Mouse (Mus musculus) forebrain, embryonic 14.5 days (tissue): Measurements from ENCODE around the gene 2310033P09Rik. TPM values are rescaled to one million over a fixed set of nuclear protein-coding genes. Genes with fewer than 3 reads are reported as not detected.
A peak's percentile ranks its signal among the peaks of the same experiment; 100 is the strongest.

Experiments
- ATAC-seq: fragments of 200-750 bp; cut with Nextera tagmentation; 2 replicates; pipeline ENCODE4 v1.8.0; 2017; ENCODE audit warnings: mild to moderate bottlenecking, moderate library complexity
- DNase-seq: peaks from one replicate; pipeline ENCODE4 v3.0.0-alpha.2; 2015; ENCODE audit warnings: low spot score
- H3K27ac ChIP-seq: fragments of 300-500 bp; sonication (generic); 2 replicates; pipeline ENCODE4 v1.5.1; 2014; ENCODE audit warnings: low read depth, mild to moderate bottlenecking, control low read depth, low read length, moderate library complexity
- H3K27me3 ChIP-seq: fragments of 300-500 bp; sonication (generic); replicated peaks from 2 replicates; pipeline ENCODE4 v1.6.1; 2014; ENCODE audit warnings: low read length, control low read depth, mixed read lengths; ENCODE audit not compliant: control insufficient read depth, insufficient read depth
- H3K36me3 ChIP-seq: fragments of 300-500 bp; sonication (generic); 2 replicates; pipeline ENCODE4 v1.6.1; 2014; ENCODE audit warnings: low read length, control low read depth; ENCODE audit not compliant: control insufficient read depth, insufficient read depth
- H3K4me1 ChIP-seq: fragments of 300-500 bp; sonication (generic); 2 replicates; pipeline ENCODE4 v1.6.1; 2014; ENCODE audit warnings: antibody characterized with exemption, low read length, control low read depth; ENCODE audit not compliant: control insufficient read depth, insufficient read depth
- H3K4me2 ChIP-seq: fragments of 300-500 bp; sonication (generic); 2 replicates; pipeline ENCODE4 v1.6.1; 2014; ENCODE audit warnings: mild to moderate bottlenecking, control low read depth, low read length
- H3K4me3 ChIP-seq: fragments of 300-500 bp; sonication (generic); 2 replicates; pipeline ENCODE4 v1.5.1; 2014; ENCODE audit warnings: low read depth, low read length, control low read depth
- H3K9ac ChIP-seq: fragments of 300-500 bp; sonication (generic); 2 replicates; pipeline ENCODE4 v1.6.1; 2014; ENCODE audit warnings: mild to moderate bottlenecking, low read length, control low read depth, moderate library complexity
- H3K9me3 ChIP-seq: fragments of 300-500 bp; sonication (generic); replicated peaks from 2 replicates; pipeline ENCODE4 v1.6.1; 2016; ENCODE audit warnings: low read length, control low read depth, mixed read lengths; ENCODE audit not compliant: control insufficient read depth
- WGBS: fragments of 180-500 bp; shearing (Covaris S2); extraction: QIAGEN DNeasy Blood & Tissue Kit; methylation state at CpG from one replicate; pipeline ENCODE4 v1.1.7; 2014; 5-methylcytosine and 5-hydroxymethylcytosine counted together
- polyA plus RNA-seq: library from polyadenylated mRNA; unstranded; fragments of >200 nt; fragmentation: Nextera tagmentation; extraction: Ambion mirVana; gene quantifications from 2 replicates; pipeline ENCODE4 v1.2.1, GENCODE M21; 2014

The 2310033P09Rik gene
- polyA plus RNA-seq, 1 experiment from 2014 or later: 30.5 TPM

DNA sequence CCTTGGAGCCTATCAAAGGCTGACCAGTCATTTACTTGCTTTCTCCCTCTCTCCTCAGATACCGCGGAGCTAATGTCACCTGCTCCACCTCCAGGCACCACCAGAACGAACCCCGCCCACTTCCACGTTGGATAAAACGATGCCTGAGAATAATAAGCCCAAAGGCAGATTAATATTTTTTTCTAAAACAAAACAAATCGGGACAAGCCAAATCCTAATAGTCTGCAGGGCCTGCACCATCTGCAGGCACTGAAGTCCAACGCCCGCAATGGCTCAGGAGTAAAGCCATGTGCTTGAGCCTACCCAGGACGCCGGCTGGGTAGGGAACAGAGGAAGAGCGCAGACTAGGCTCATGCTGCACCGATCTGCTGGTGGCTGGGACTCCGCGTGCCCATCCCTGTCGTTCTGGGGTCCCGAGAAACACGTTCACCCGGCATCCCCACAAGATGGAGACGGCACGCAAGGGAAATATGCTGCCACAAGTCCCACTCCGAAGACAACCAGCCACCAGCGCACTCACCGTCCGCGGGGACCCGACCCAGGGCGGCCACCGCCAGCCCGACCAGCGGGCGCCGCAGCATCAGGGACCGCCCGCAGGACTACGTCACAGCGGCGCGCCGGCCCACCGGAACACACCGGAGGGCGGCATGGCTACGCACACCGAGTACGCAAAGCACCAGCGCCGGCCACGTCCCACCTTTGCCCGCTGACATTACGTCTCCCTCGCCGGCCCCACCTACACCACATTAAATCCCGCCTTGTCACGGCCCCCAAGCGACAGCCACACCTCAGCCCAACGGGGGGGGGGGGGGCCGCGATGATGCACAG lies 16.7 kb upstream of the 2310033P09Rik start:
- peak overlapping the region; percentile 86 for H3K27ac ChIP-seq
- DNase-seq (peak; percentile 92), ATAC-seq (peak; percentile 97)
- 0 out of 2 replicates have a peak, but pooled peaks cover 2% of the 10 kb centered on the region for H3K4me1 ChIP-seq
- WGBS: under 1% methylated on average over 55 of the region's 59 CpGs
- peak overlapping the region; percentile 76 for H3K4me2 ChIP-seq
- H3K9ac ChIP-seq: peak overlapping the region; percentile 82
- no peaks in the 10 kb centered on the region for H3K9me3 ChIP-seq
- H3K27me3 ChIP-seq: no peaks in the 10 kb centered on the region
- H3K36me3 ChIP-seq: peaks cover 4% of the 10 kb centered on the region; the same call in 1 of the 2 replicates
- peak overlapping the region; percentile 61 for H3K4me3 ChIP-seq

DNA sequence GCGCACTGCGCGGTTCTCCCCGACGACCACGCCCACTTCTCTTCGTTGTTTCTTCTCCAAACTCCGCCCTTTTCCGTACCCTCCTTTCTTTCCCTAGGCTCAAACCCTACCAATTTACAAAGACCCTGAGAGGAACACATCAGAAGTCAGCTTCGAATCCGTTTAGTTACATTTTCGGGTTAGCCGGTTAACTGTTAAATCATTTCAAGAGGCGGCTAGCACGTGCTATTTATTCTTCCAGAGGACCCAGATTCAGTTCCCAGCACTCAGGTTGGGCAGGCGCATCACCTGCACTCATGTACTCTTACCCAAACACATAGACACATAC lies 16.1 kb upstream of the 2310033P09Rik start, which contains the start of gene Guk1:
TSS of gene Guk1 (minus strand) at position 154 of the 328 bp plus-strand sequence.
- 6% methylated on average over 16 of the region's 16 CpGs for WGBS
- no peaks in the 10 kb centered on the region for H3K36me3 ChIP-seq
- H3K27ac ChIP-seq: peak within 1 kb of the TSS; percentile 86
- peak within 1 kb of the TSS; percentile 76 for H3K4me2 ChIP-seq
- no peaks in the 10 kb centered on the region for H3K27me3 ChIP-seq
- ATAC-seq: peak; percentile 22
- peak within 1 kb of the TSS; percentile 61 for H3K4me3 ChIP-seq
- DNase-seq: no peak
- 0 out of 2 replicates have a peak, but pooled peaks cover 2% of the 10 kb centered on the region for H3K4me1 ChIP-seq
- no peaks in the 10 kb centered on the region for H3K9me3 ChIP-seq
- H3K9ac ChIP-seq: peak within 1 kb of the TSS; percentile 82

DNA sequence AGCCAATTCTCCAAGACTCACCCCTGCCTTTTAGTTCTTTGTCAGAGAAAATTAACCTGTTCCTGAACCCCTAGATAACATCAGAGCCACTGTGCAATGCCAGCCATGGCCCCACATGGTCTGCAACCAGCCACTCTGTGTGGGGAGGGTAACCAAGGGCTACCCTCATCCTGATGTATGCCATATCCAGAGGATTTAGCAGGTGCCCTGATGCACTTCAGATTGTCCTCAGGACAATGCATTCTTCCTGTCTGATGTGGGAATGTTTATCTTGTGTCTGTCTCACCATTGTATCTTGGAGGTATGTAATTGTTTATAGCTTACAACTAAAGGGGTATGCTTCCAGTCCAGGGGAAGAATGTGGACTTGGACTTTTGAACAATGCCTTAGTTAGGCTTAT lies 11.9 kb upstream of the 2310033P09Rik start:
- Histone ChIP-seq H3K4me3 (no peak overlapping the region), H3K27ac (no peak overlapping the region), H3K36me3 (no peaks in the 10 kb centered on the region), H3K4me2 (no peak overlapping the region), H3K27me3 (no peaks in the 10 kb centered on the region), H3K9ac (no peak overlapping the region), H3K4me1 (peaks cover 2% of the 10 kb centered on the region; the same call in 1 of the 2 replicates), H3K9me3 (no peaks in the 10 kb centered on the region)
- DNase-seq (no peak), ATAC-seq (no peak)

DNA sequence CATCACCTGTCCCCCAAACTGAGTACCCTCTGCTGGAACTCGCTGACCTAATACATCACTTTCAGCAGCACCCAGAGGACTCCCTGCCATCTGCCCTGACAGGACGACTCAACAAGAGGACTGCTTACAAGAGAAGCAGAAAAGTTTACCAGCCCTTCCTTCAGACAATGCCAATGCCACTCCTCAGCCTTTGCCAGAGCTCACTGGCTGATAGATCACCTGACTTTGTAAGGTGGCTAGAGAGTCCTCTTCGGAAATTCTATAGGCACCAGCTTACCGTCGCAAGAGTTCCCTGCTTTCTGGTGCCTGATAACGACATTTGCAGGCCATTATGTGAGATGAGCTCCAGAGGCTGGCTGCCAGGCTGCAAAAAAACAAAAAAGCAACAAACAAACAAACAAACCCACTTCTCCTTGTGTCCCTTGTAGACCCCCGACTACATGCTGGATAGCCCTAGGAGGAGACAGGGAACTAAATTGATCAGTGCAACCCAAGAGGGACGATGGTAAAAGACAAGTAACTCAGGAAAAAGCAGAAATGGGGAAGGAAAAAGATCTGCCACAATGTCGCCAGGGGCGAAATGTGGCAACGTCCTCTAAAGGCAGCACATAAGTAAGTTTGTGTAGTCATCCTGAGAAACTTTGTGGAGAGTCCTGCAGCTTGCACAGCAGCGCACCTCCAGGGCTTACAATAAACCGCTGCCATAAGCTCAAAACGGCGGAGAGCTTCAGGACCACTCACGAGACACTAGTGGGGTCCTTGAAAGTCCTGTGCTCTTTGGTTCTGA lies 6.7 kb upstream of the 2310033P09Rik start:
- ATAC-seq (peak; percentile 13), DNase-seq (no peak)
- peak overlapping the region; percentile 87 for H3K4me3 ChIP-seq
- peak overlapping the region; percentile 80 for H3K4me2 ChIP-seq
- no peaks in the 10 kb centered on the region for H3K27me3 ChIP-seq
- 37% methylated on average over 16 of the region's 16 CpGs for WGBS
- peaks cover 23% of the 10 kb centered on the region for H3K36me3 ChIP-seq
- peak overlapping the region; percentile 76 for H3K9ac ChIP-seq
- H3K4me1 ChIP-seq: peaks cover 11% of the 10 kb centered on the region
- no peaks in the 10 kb centered on the region for H3K9me3 ChIP-seq
- H3K27ac ChIP-seq: no peak overlapping the region

DNA sequence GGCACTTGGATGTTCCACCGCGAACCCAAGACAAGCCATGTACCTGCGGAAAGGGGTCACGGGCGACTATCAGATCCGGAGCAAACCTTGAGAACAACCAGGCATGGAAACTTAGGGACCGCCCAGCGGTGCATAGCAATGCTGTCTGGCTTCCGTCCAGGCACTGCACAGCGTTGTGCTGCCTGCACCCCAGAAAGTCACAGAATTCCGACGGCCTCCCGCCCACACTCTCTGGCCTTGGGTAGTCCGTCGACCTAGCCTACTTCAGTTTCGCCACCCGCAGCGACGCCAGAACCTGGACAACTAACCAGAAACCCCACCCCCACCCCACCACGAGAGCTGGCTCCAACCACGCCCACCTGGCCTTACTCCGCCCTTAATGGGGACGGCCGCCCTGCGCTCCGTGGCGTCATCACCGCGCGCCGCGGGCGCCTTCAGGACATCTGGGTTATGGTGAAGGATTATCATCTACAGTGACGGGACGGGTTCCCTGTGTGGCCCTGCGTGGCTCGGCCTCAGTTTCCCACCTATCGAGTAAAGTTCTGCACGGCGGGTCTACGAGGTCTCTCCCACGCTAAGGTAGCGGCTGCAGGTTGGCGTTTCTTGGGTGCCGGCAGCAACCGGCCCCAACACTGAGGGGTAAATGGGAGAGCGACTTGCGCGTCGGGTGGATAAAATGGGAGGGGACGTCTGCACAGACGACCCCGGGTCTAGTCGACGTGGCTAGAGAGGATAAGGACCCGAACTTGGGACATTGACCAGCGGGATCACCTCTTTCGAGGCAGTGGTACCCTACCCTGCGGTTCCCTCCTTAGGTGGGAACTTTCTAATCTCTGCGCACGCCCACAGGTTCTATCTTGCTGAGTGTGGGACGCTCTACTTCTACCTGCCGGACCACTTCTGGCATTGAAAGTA lies 5.8 kb upstream of the 2310033P09Rik start, which contains the start of gene Mrpl55:
TSS of gene Mrpl55 (plus strand) at position 406 of the 915 bp plus-strand sequence.
- peak within 1 kb of the TSS; percentile 80 for H3K4me2 ChIP-seq
- H3K9me3 ChIP-seq: no peaks in the 10 kb centered on the region
- H3K27ac ChIP-seq: 0 out of 2 replicates have a peak within 1 kb of the TSS, but pooled peaks have one; percentile 35
- H3K36me3 ChIP-seq: peaks cover 27% of the 10 kb centered on the region
- H3K4me1 ChIP-seq: peaks cover 11% of the 10 kb centered on the region
- DNase-seq (peak; percentile 97), ATAC-seq (peak; percentile 95)
- no peaks in the 10 kb centered on the region for H3K27me3 ChIP-seq
- under 1% methylated on average over 63 of the region's 63 CpGs for WGBS
- H3K9ac ChIP-seq: peak within 1 kb of the TSS; percentile 76
- H3K4me3 ChIP-seq: peak within 1 kb of the TSS; percentile 87

DNA sequence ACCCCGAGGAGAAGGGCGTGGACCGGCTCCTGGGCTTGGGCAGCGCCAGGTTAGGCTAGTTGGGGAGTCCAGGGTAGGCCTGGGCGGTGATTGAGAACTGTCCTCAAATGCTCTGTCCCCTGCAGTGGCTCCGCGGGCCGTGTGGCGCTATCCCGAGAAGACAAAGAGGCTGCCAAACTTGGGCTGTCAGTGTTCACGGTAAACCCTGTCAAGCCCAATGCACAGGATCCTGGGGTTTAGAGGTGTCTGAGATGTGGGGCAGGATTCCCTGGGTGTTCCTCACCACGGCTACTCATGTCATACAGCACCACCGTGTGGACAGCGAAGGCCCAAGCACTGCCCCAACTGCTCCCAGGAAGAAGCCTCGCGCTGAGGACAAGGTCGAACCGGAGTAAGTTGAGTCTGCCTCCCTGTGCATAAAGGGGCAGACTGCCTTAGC lies 901 bp downstream of the 2310033P09Rik start:
- Histone ChIP-seq H3K27me3 (no peaks in the 10 kb centered on the region), H3K9me3 (no peaks in the 10 kb centered on the region), H3K4me2 (peak overlapping the region; percentile 73), H3K36me3 (peaks cover 61% of the 10 kb centered on the region), H3K27ac (peak overlapping the region; percentile 87; the same call in 1 of the 2 replicates), H3K4me3 (peak overlapping the region; percentile 78), H3K4me1 (peaks cover 5% of the 10 kb centered on the region; the same call in 1 of the 2 replicates), H3K9ac (peak overlapping the region; percentile 87)
- peak; percentile 66 for DNase-seq
- WGBS: 12% methylated on average over 18 of the region's 18 CpGs
- ATAC-seq: peak; percentile 32

DNA sequence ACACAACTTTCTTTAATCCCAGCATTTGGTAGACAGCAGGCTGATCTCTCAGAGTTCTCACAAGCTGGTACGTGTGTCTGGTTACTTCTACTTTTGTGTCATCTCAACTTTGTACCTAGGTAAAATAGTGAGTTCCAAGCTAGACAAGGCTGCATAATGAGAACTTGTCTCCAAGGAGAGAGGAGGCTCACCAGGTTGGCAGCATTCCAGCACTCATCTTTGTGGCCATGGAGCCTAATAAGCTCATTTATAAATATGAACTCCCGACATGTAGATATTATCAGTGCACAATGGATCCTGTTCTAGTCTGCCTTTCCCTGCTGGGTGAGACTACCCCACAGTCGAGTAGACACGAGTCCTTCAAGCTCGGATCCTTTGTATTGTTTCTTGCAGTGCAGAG lies 1.5 kb downstream of the 2310033P09Rik start:
- H3K4me2 ChIP-seq: peak overlapping the region; percentile 73; the same call in 1 of the 2 replicates
- no peak for DNase-seq
- H3K4me1 ChIP-seq: peaks cover 5% of the 10 kb centered on the region; the same call in 1 of the 2 replicates
- H3K9ac ChIP-seq: no peak overlapping the region
- peaks cover 61% of the 10 kb centered on the region for H3K36me3 ChIP-seq
- no peak for ATAC-seq
- no peaks in the 10 kb centered on the region for H3K9me3 ChIP-seq
- 65% methylated on average over 5 of the region's 5 CpGs for WGBS
- no peaks in the 10 kb centered on the region for H3K27me3 ChIP-seq
- no peak overlapping the region for H3K4me3 ChIP-seq
- no peak overlapping the region for H3K27ac ChIP-seq

DNA sequence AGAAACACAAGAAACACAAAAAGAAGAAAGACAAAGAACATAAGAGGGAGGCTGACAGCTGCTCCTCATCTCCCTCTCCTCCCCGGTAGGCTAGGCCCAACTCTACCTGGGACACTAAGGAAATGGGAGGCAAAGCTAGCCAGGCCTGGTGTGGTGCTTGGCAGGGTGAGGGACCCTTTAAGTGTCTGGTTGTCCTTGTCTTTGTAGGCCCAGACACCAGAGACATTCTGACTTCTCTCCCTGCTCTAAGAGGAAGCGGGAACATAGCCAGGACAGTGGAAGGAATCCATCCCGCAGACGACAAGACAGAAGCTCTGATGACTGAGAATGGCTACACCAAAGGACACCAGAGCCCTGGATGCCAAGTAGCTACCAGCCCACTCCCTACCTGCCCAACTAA lies 1.9 kb downstream of the 2310033P09Rik start:
- H3K4me3 ChIP-seq: no peak overlapping the region
- no peak overlapping the region for H3K27ac ChIP-seq
- ATAC-seq (no peak), DNase-seq (no peak)
- peaks cover 5% of the 10 kb centered on the region; the same call in 1 of the 2 replicates for H3K4me1 ChIP-seq
- WGBS: 79% methylated on average over 4 of the region's 4 CpGs
- no peak overlapping the region for H3K9ac ChIP-seq
- no peaks in the 10 kb centered on the region for H3K9me3 ChIP-seq
- peaks cover 62% of the 10 kb centered on the region for H3K36me3 ChIP-seq
- H3K4me2 ChIP-seq: no peak overlapping the region
- no peaks in the 10 kb centered on the region for H3K27me3 ChIP-seq
